Mouse (Mus musculus): ENCODE measurements at regions not wholly inside any gene's neighbourhood (a gene's known extent, or its start where the extent isn't known, plus 50 kb on each side); places are given as distances from the start of the nearest gene placed in this dataset.

DNA sequence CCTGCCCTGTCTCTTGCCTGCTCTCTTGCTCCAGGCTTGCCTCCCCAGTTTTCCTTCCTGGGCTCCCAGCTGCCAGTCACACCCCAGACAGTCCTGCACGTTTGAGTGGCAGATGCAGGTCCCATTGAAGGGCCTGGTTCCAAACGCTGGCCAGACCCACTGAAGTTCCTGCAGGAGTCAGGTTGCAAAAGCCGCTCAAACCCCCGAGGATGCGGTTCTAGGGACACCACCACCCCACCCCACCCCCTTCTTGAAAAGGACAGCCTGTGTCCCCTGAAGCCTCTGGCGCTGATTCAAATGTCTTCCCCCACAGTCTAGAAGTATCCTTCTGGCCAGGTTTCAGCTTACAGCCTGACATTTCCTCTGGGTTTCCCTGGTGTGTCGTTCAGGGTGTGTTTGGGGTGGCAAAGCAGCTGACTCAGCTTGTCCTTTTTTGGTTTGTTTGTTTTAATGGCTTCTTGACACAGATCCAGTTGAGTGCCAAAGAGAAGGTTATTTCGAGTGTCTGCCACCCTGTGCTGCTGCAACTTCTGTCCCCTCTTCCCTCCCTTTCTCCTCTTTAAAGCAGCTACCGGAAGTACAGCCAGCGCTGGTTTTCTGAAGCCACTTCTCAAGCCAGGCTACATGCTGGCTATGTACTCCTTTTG, 187.9 kb upstream of the Cxcl12 start:
- peak; percentile 80 for ATAC-seq (ENCODE audit: low read depth)
- Histone ChIP-seq H3K4me2 (ENCODE audit: low read depth, low read length) (peak overlapping the region; percentile 40), H3K36me3 (ENCODE audit: control insufficient read depth, insufficient read depth, low read length) (no peaks in the 10 kb centered on the region), H3K9me3 (ENCODE audit: control insufficient read depth, low read length) (no peaks in the 10 kb centered on the region), H3K4me1 (replicated peaks; ENCODE audit: control insufficient read depth, insufficient read depth, low read length) (peaks cover 10% of the 10 kb centered on the region), H3K9ac (ENCODE audit: low read length) (peak overlapping the region; percentile 44; the same call in 1 of the 2 replicates), H3K4me3 (ENCODE audit: low read length) (no peak overlapping the region), H3K27me3 (ENCODE audit: control insufficient read depth, insufficient read depth, low read depth, low read length) (no peaks in the 10 kb centered on the region), H3K27ac (ENCODE audit: low read length) (no peak overlapping the region)
- 2% methylated on average over 10 of the region's 10 CpGs for WGBS

DNA sequence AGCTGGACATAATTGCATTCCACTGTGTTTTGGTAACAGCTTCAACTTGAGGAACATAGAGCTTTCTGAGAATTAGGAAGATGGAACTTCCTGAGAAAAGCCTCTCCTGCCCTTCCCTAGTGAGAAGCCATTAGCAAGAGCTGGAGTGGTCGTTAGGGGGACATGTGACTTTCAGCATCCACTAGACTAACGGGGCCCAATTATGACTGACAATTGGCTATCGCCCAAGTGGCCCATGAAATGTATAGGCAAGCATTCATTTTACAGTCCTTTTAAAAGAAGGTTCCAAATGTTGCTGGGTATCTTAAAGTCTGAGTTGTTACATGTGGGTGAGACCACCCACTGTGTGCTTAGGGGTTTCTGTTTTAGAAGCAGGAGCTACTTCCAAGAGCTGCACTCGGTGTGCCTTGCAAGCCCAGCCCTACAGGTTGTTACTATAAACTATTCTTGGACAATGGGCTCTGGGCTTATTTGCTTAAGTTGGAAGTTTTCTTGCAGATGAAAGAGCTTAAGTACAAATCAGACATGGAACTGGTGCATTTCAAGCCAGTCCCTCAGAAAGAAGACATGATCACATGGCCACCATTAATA, 183.1 kb upstream of the Cxcl12 start:
- peaks cover 7% of the 10 kb centered on the region for H3K4me1 ChIP-seq (replicated peaks; ENCODE audit: control insufficient read depth, insufficient read depth, low read length)
- no peak overlapping the region for H3K4me3 ChIP-seq (ENCODE audit: low read length)
- no peak overlapping the region for H3K27ac ChIP-seq (ENCODE audit: low read length)
- no peak overlapping the region for H3K9ac ChIP-seq (ENCODE audit: low read length)
- no peaks in the 10 kb centered on the region for H3K36me3 ChIP-seq (ENCODE audit: control insufficient read depth, insufficient read depth, low read length)
- no peak overlapping the region for H3K4me2 ChIP-seq (ENCODE audit: low read depth, low read length)
- 50% methylated on average over 4 of the region's 4 CpGs for WGBS
- no peak for ATAC-seq (ENCODE audit: low read depth)
- H3K9me3 ChIP-seq (ENCODE audit: control insufficient read depth, low read length), result no peaks in the 10 kb centered on the region
- no peaks in the 10 kb centered on the region for H3K27me3 ChIP-seq (ENCODE audit: control insufficient read depth, insufficient read depth, low read depth, low read length)

DNA sequence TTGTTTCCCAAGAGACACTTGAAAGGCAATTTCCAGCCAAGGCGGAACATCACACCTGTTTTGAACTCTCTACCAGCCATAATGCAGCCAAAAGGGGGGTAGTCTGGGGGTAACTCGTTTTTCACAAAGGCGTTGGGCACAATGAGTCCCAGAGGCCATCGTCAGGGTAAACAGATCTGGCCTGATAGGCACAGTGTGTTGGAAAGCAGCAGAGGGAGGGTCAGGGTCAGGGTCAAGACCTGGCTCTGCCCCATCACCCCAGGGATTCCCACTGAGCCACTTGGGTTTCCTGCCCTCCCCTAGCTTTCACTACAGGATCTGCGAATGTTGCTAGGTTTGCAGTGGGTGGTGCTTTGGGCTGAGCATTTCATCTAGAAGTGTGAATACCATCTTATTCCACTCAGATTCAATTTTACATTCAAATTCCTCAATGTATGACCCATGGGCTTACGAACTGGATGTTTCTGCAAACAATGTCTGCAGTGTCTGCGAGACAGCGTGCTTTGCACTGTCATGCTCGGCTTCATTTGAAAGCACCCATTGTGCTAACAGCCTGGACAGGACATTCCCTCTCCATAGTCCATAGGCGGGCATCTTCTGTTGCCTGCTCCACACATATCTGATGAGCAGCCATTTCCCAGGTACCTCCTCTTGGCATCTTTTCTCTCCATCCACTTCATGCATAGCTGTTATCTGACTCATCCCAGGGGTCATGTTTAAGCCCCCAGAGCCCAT, 181.9 kb upstream of the Cxcl12 start:
- Histone ChIP-seq H3K9ac (ENCODE audit: low read length) (no peak overlapping the region), H3K27ac (ENCODE audit: low read length) (no peak overlapping the region), H3K4me3 (ENCODE audit: low read length) (no peak overlapping the region), H3K36me3 (ENCODE audit: control insufficient read depth, insufficient read depth, low read length) (no peaks in the 10 kb centered on the region), H3K9me3 (ENCODE audit: control insufficient read depth, low read length) (no peaks in the 10 kb centered on the region), H3K4me1 (replicated peaks; ENCODE audit: control insufficient read depth, insufficient read depth, low read length) (no peaks in the 10 kb centered on the region), H3K27me3 (ENCODE audit: control insufficient read depth, insufficient read depth, low read depth, low read length) (no peaks in the 10 kb centered on the region), H3K4me2 (ENCODE audit: low read depth, low read length) (no peak overlapping the region)
- 42% methylated on average over 10 of the region's 10 CpGs for WGBS
- no peak for ATAC-seq (ENCODE audit: low read depth)

DNA sequence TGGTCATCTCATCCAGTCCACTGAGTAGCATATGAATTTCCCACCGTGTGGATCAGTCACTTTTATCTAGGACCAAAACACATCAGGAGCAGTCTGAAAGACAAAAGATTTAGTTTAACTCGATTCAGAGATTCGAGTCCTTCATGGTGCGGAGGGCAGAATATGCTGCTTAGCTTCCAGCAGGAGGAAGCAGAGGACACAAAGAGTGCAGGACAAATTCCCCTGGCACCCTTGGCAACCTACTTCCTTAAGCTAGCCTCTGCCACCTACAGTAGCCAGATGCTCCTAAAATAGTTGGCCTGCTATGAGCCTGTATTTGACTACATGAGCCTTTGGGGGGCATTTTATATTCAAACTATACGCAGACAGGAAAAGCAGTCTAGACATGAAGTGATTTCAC, 181.1 kb upstream of the Cxcl12 start:
- H3K4me1 ChIP-seq (replicated peaks; ENCODE audit: control insufficient read depth, insufficient read depth, low read length), result no peaks in the 10 kb centered on the region
- no peak overlapping the region for H3K27ac ChIP-seq (ENCODE audit: low read length)
- no peak overlapping the region for H3K4me2 ChIP-seq (ENCODE audit: low read depth, low read length)
- H3K36me3 ChIP-seq (ENCODE audit: control insufficient read depth, insufficient read depth, low read length), result no peaks in the 10 kb centered on the region
- H3K9me3 ChIP-seq (ENCODE audit: control insufficient read depth, low read length), result no peaks in the 10 kb centered on the region
- no peaks in the 10 kb centered on the region for H3K27me3 ChIP-seq (ENCODE audit: control insufficient read depth, insufficient read depth, low read depth, low read length)
- WGBS, result 72% methylated on average over 5 of the region's 5 CpGs
- H3K4me3 ChIP-seq (ENCODE audit: low read length), result no peak overlapping the region
- no peak for ATAC-seq (ENCODE audit: low read depth)
- no peak overlapping the region for H3K9ac ChIP-seq (ENCODE audit: low read length)

DNA sequence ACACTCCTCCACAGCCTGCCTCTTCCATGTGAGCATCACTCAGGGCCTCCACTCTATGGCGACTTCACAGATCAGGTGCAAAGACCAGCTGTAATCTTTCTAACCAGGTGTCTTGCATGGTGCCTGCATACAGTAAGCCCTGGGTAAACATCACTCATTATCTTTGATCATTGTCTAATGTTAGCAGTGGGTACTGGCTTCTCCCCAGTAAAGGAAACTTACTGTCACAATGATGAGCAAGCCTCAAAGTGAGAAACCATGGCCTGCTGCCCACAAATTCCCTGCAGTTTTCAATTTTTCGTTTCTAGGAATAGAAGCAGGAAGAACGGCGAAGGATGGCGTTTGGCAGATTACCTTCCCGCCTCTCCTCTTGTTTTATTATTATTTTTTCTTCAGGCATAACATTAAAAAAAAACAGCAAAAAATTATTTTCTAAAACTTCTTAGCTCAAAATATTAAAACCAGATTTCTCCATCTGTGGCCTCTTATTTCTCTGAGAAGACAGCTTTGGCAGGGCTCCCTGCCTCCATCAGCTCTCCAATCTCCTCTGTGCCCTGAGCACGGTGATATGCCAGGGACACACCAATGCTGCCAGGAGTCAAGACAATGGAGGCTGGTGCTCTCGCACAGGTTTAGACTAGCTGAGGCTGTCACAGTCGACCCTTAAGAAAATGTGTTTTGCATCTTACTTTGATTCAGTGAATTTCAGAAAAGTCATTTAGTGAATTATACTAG, 169.2 kb upstream of the Cxcl12 start:
- WGBS, result 69% methylated on average over 9 of the region's 9 CpGs
- Histone ChIP-seq H3K4me3 (ENCODE audit: low read length) (no peak overlapping the region), H3K4me1 (replicated peaks; ENCODE audit: control insufficient read depth, insufficient read depth, low read length) (no peaks in the 10 kb centered on the region)

GRCm38 (mm10) chr6:116999940-117000339, 168.4 kb upstream of the Cxcl12 start:
- no peak for ATAC-seq (ENCODE audit: low read depth)
- 27% methylated on average over 4 of the region's 4 CpGs for WGBS
- no peaks in the 10 kb centered on the region for H3K36me3 ChIP-seq (ENCODE audit: control insufficient read depth, insufficient read depth, low read length)
- no peak overlapping the region for H3K27ac ChIP-seq (ENCODE audit: low read length)
- H3K9ac ChIP-seq (ENCODE audit: low read length), result no peak overlapping the region
- no peaks in the 10 kb centered on the region for H3K9me3 ChIP-seq (ENCODE audit: control insufficient read depth, low read length)
- no peak overlapping the region for H3K4me3 ChIP-seq (ENCODE audit: low read length)
- H3K27me3 ChIP-seq (ENCODE audit: control insufficient read depth, insufficient read depth, low read depth, low read length), result no peaks in the 10 kb centered on the region
- H3K4me2 ChIP-seq (ENCODE audit: low read depth, low read length), result no peak overlapping the region
- no peaks in the 10 kb centered on the region for H3K4me1 ChIP-seq (replicated peaks; ENCODE audit: control insufficient read depth, insufficient read depth, low read length)

More for the DNA sequence above, 169.2 kb upstream of the Cxcl12 start:
- H3K36me3 ChIP-seq (ENCODE audit: control insufficient read depth, insufficient read depth, low read length), result no peaks in the 10 kb centered on the region
- no peak overlapping the region for H3K9ac ChIP-seq (ENCODE audit: low read length)
- H3K9me3 ChIP-seq (ENCODE audit: control insufficient read depth, low read length), result no peaks in the 10 kb centered on the region
- H3K4me2 ChIP-seq (ENCODE audit: low read depth, low read length), result no peak overlapping the region
- H3K27me3 ChIP-seq (ENCODE audit: control insufficient read depth, insufficient read depth, low read depth, low read length), result no peaks in the 10 kb centered on the region
- no peak for ATAC-seq (ENCODE audit: low read depth)
- no peak overlapping the region for H3K27ac ChIP-seq (ENCODE audit: low read length)

DNA sequence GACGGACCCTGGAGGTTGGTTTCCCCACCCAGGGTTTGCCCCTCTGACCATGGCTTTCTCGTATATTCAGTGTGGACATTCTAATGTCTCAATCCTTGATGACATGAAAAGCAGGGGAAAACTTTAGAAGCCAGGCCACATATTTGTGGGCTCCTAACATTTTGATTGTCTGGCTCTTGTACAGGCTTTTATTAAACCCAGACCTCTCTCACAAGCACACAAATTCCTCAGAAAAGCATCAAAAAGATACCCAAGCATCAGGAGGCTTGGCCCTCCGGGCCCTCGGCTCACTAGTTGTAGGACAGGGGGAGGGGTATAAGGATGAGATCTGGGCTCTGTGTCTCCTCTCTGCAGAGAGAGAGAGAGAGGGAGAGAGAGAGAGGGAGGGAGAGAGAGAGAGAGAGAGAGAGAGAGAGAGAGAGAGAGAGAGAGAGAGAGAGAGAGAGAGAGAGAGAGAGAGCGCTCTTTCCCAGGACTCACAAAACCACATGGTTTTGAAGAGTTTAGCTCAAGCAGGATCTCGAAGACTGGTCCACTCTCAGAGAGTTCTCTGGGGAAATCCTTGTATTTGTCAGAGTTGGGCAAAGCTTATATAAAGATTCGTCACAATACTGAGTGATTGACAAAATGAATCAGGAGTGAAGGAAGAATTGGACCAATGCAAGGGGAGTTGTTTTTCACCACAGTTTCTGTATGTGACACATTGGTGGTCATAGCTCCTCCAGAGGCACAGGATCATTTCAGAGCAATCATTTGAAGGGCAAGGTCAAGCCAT, 167.2 kb upstream of the Cxcl12 start:
- Histone ChIP-seq H3K36me3 (ENCODE audit: control insufficient read depth, insufficient read depth, low read length) (no peaks in the 10 kb centered on the region), H3K4me1 (replicated peaks; ENCODE audit: control insufficient read depth, insufficient read depth, low read length) (no peaks in the 10 kb centered on the region), H3K9ac (ENCODE audit: low read length) (no peak overlapping the region), H3K4me2 (ENCODE audit: low read depth, low read length) (no peak overlapping the region), H3K9me3 (ENCODE audit: control insufficient read depth, low read length) (no peaks in the 10 kb centered on the region), H3K27me3 (ENCODE audit: control insufficient read depth, insufficient read depth, low read depth, low read length) (no peaks in the 10 kb centered on the region), H3K27ac (ENCODE audit: low read length) (no peak overlapping the region), H3K4me3 (ENCODE audit: low read length) (no peak overlapping the region)
- WGBS, result 57% methylated on average over 7 of the region's 7 CpGs
- no peak for ATAC-seq (ENCODE audit: low read depth)

DNA sequence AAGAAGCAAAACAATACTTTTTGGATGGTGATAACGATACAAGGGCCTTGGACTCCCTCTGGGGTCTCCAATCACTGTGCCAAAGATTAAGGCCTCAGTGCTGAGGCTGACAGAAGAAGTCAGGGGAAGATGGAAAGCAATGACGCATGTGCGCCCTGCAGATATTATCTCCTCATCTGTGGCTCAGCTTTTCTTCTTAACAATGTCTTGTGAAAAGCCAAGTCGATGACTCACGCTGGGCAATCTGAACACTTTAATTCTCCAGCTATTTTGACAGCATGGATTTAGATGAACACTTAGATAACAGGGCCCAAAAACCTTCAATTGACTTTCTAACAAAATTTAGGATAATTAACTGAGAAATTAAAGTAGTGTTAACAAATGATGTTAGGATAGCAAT, 155.7 kb upstream of the Cxcl12 start:
- Histone ChIP-seq H3K27me3 (ENCODE audit: control insufficient read depth, insufficient read depth, low read depth, low read length) (no peaks in the 10 kb centered on the region), H3K9ac (ENCODE audit: low read length) (no peak overlapping the region), H3K4me3 (ENCODE audit: low read length) (no peak overlapping the region), H3K4me2 (ENCODE audit: low read depth, low read length) (no peak overlapping the region), H3K36me3 (ENCODE audit: control insufficient read depth, insufficient read depth, low read length) (no peaks in the 10 kb centered on the region), H3K4me1 (replicated peaks; ENCODE audit: control insufficient read depth, insufficient read depth, low read length) (no peaks in the 10 kb centered on the region), H3K27ac (ENCODE audit: low read length) (no peak overlapping the region), H3K9me3 (ENCODE audit: control insufficient read depth, low read length) (no peaks in the 10 kb centered on the region)
- no peak for ATAC-seq (ENCODE audit: low read depth)
- 82% methylated on average over 5 of the region's 5 CpGs for WGBS
